8 mouse cellular contexts compared by ENCODE assay signal in the genomic region with DNA sequence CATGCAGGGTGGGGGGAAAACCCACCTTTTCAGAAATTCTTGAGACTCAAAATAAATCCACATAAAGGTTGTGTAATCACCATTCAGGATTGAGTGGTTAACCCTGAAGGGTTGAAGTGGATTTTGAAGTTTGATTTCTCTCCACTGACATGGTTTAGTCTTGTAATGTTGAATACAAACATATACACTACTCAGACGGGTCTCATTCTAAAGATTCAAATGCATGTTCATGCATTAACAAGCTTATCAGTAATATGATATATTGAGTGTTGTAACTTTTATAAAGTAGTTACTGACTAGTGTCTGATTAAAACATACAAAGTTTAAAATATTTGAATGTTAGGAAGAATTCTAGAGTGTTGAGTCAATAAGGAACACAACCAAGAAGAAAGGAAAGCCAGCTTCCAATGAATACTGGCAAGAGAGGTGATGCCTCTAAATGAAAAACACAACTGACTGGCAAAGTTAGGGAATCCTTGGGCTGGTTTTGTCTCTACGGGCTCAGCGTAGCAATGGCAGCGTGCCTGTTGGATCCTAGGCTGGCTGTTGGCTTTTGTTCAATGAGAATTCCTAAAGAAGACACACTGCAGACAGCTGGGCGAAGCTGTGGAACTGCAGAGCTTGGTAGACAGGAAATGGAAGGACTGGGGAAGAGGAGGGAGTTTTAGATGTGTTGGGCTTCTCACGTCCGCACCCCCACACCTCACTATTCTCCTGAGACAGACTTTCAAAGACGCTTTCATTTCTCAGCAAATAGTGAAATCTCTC.
DNase-seq lines count a peak whose midpoint lies in the region; ATAC-seq and TF ChIP-seq lines count a peak whose summit lies in the region.

No protein-coding gene starts in this region.

- H3K4me1 ChIP-seq in heart, adult 2 months (ENCODE audit: control insufficient read depth, insufficient read depth, low read length), result no peaks in the 10 kb centered on the region; the same call in 1 of the 2 replicates
- no peaks in the 10 kb centered on the region for H3K4me1 ChIP-seq in heart, embryonic 10.5 days
- H3K4me1 ChIP-seq in lung, embryonic 16.5 days (replicated peaks; ENCODE audit: control insufficient read depth, insufficient read depth, low read length), result peaks cover 10% of the 10 kb centered on the region

- no peaks in the 10 kb centered on the region for H3K36me3 ChIP-seq in heart, adult 2 months (ENCODE audit: control insufficient read depth, insufficient read depth, low read length)
- peaks cover 42% of the 10 kb centered on the region for H3K36me3 ChIP-seq in heart, embryonic 10.5 days
- peaks cover 3% of the 10 kb centered on the region for H3K36me3 ChIP-seq in lung, embryonic 16.5 days (ENCODE audit: control insufficient read depth, insufficient read depth, low read length)

- H3K9me3 ChIP-seq in heart, embryonic 10.5 days, result no peaks in the 10 kb centered on the region
- H3K9me3 ChIP-seq in lung, embryonic 16.5 days (ENCODE audit: control insufficient read depth, low read length), result no peaks in the 10 kb centered on the region

- H3K9ac ChIP-seq in heart, adult 2 months (ENCODE audit: low read depth, low read length), result no peak overlapping the region
- H3K9ac ChIP-seq in lung, embryonic 16.5 days (ENCODE audit: low read length), result no peak overlapping the region

- intact Hi-C loops in heart, adult 2 months (cut with DNase I), result no loop called here
- intact Hi-C loops in gastrocnemius, postnatal 14 days (cut with DNase I; ENCODE audit: low total_unique reads), result no loop called here

- H3K4me2 ChIP-seq in lung, embryonic 16.5 days (ENCODE audit: low read depth, low read length), result peak overlapping the region; percentile 32

- DNase-seq in heart, adult 2 months, result peak; percentile 60 to 72
- DNase-seq in heart, embryonic 10.5 days (ENCODE audit: low spot score), result no peak
- peak; percentile 34 for DNase-seq in adipocyte (ENCODE audit: low spot score)
- peak; percentile 55 for DNase-seq in gastrocnemius, postnatal 14 days
- no peak for DNase-seq in neural tube, embryonic 10.5 days (ENCODE audit: extremely low spot score, low spot score)
- DNase-seq in embryo, embryonic 10.5 days (ENCODE audit: low spot score), result no peak
- DNase-seq in thymus, postnatal 25 days, result no peak

- no peaks in the 10 kb centered on the region for H3K79me2 ChIP-seq in heart, adult 2 months (replicated peaks; ENCODE audit: control insufficient read depth, insufficient read depth, low read length)

- ATAC-seq in lung, embryonic 16.5 days (ENCODE audit: low read depth), result peak; percentile 92

- no peaks in the 10 kb centered on the region for H3K27me3 ChIP-seq in heart, adult 2 months (ENCODE audit: control insufficient read depth, insufficient read depth, low read length)
- H3K27me3 ChIP-seq in heart, embryonic 10.5 days (ENCODE audit: insufficient read depth, poor library complexity, severe bottlenecking), result no peaks in the 10 kb centered on the region
- no peaks in the 10 kb centered on the region for H3K27me3 ChIP-seq in lung, embryonic 16.5 days (ENCODE audit: control insufficient read depth, insufficient read depth, low read depth, low read length)

- TF ChIP-seq EP300 in heart, adult 2 months (IDR thresholded peaks at IDR 0.05; ENCODE audit: insufficient read depth, low read depth, low read length), result no peak

- H3K4me3 ChIP-seq in heart, adult 2 months, result no peak overlapping the region
- no peak overlapping the region for H3K4me3 ChIP-seq in heart, embryonic 10.5 days
- no peak overlapping the region for H3K4me3 ChIP-seq in lung, embryonic 16.5 days (ENCODE audit: low read length)

- no peak for TF ChIP-seq CTCF in heart, adult 2 months (IDR thresholded peaks at IDR 0.05)

- no peak overlapping the region for H3K27ac ChIP-seq in heart, adult 2 months
- H3K27ac ChIP-seq in heart, embryonic 10.5 days, result no peak overlapping the region
- H3K27ac ChIP-seq in lung, embryonic 16.5 days (ENCODE audit: low read length), result peak overlapping the region; percentile 82

- 50% methylated on average over 8 of the region's 8 CpGs for WGBS in heart, adult 2 months
- WGBS in heart, embryonic 10.5 days, result 89% methylated on average over 8 of the region's 8 CpGs
- WGBS in lung, embryonic 16.5 days, result 32% methylated on average over 8 of the region's 8 CpGs

- TF ChIP-seq POLR2A in heart, adult 2 months (IDR thresholded peaks at IDR 0.05; ENCODE audit: insufficient read depth, low read depth, low read length), result no peak

Comparison
In these comparisons a context has a peak if more than half of its experiments do, and no peak if none do; other contexts are left out.
1. DNase-seq: peak in heart, adult 2 months (2 of 2), adipocyte (single experiment) and gastrocnemius, postnatal 14 days (single experiment); none in heart, embryonic 10.5 days (single experiment), neural tube, embryonic 10.5 days (single experiment), embryo, embryonic 10.5 days (single experiment) and thymus, postnatal 25 days (single experiment).